In genomic region chr11:24629431-24629830, GRCm38 (mm10) we compare ENCODE assay signal across 21 mouse cellular contexts.
DNase-seq lines count a peak whose midpoint lies in the region; ATAC-seq and TF ChIP-seq lines count a peak whose summit lies in the region.
"Had no signal": no experiment of that assay in that cellular context is flagged by ENCODE, and none has a peak within 500 bp of the region (broad histone marks: within the 10 kb centered on the region; RNA-seq: fewer than 3 reads in every experiment).

No protein-coding gene starts in this region.

- H3K4me2 ChIP-seq in limb, embryonic 12.5 days: no peak overlapping the region
- no peak overlapping the region for H3K4me2 ChIP-seq in midbrain, postnatal 0 days (ENCODE audit: low read depth, low read length, poor library complexity, severe bottlenecking)
- H3K4me2 ChIP-seq: embryonic facial prominence, embryonic 12.5 days; forebrain, embryonic 15.5 days; hindbrain, embryonic 12.5 days; kidney, embryonic 15.5 days had no signal

- no peaks in the 10 kb centered on the region for H3K9me3 ChIP-seq in heart, embryonic 10.5 days
- H3K9me3 ChIP-seq in limb, embryonic 12.5 days: no peaks in the 10 kb centered on the region
- H3K9me3 ChIP-seq in limb, embryonic 10.5 days (replicated peaks): no peaks in the 10 kb centered on the region
- H3K9me3 ChIP-seq in midbrain, postnatal 0 days (ENCODE audit: low read length): no peaks in the 10 kb centered on the region
- H3K9me3 ChIP-seq: embryonic facial prominence, embryonic 12.5 days; forebrain, embryonic 15.5 days; G1E; hindbrain, embryonic 12.5 days; kidney, embryonic 15.5 days had no signal

- H3K9ac ChIP-seq in limb, embryonic 12.5 days (replicated peaks): no peak overlapping the region
- H3K9ac ChIP-seq in midbrain, postnatal 0 days (replicated peaks; ENCODE audit: low read length, poor library complexity, severe bottlenecking): no peak overlapping the region
- H3K9ac ChIP-seq: embryonic facial prominence, embryonic 12.5 days; forebrain, embryonic 15.5 days; hindbrain, embryonic 12.5 days; kidney, embryonic 15.5 days had no signal

- DNase-seq in heart, adult 18-20 months: peak; percentile 29 to 59
- no peak for DNase-seq in heart, embryonic 10.5 days (ENCODE audit: low spot score)
- DNase-seq in limb, embryonic 10.5 days (ENCODE audit: low spot score): no peak
- peak; percentile 8 to 13 for DNase-seq in heart, postnatal 10 days
- no peak for DNase-seq in embryo, embryonic 9.5 days (ENCODE audit: extremely low spot score)
- no peak for DNase-seq in midbrain, postnatal 0 days (ENCODE audit: low spot score)
- DNase-seq: adrenal gland, adult 8-10 months; adrenal gland, postnatal 36 days; cerebellum, adult 11 months; cerebellum, adult 8-10 months; cerebellum, postnatal 14 days; embryo, embryonic 11 days; gastrocnemius, postnatal 36 days had no signal

- no peaks in the 10 kb centered on the region for H3K4me1 ChIP-seq in heart, embryonic 10.5 days
- H3K4me1 ChIP-seq in limb, embryonic 12.5 days (replicated peaks): peaks cover 32% of the 10 kb centered on the region
- peaks cover 28% of the 10 kb centered on the region for H3K4me1 ChIP-seq in limb, embryonic 10.5 days
- no peaks in the 10 kb centered on the region for H3K4me1 ChIP-seq in midbrain, postnatal 0 days (ENCODE audit: insufficient read depth, low read length)
- H3K4me1 ChIP-seq: embryonic facial prominence, embryonic 12.5 days; hindbrain, embryonic 12.5 days had no signal

- no peak for ATAC-seq in limb, embryonic 12.5 days (ENCODE audit: insufficient number of reproducible peaks, insufficient read depth, low FRiP score, low TSS enrichment, low read depth)
- no peak for ATAC-seq in midbrain, postnatal 0 days (ENCODE audit: low FRiP score)
- ATAC-seq: forebrain, embryonic 15.5 days; hindbrain, embryonic 16.5 days; inflammation-experienced regulatory T-cells, adult 6 months had no signal

- TF ChIP-seq CTCF in midbrain, postnatal 0 days (IDR thresholded peaks at IDR 0.05): no peak

- no peaks in the 10 kb centered on the region; the same call in 1 of the 2 replicates for H3K27me3 ChIP-seq in heart, embryonic 10.5 days (ENCODE audit: insufficient read depth, poor library complexity, severe bottlenecking)
- no peaks in the 10 kb centered on the region; the same call in 1 of the 2 replicates for H3K27me3 ChIP-seq in limb, embryonic 12.5 days
- peaks cover 5% of the 10 kb centered on the region; the same call in 1 of the 2 replicates for H3K27me3 ChIP-seq in limb, embryonic 10.5 days (ENCODE audit: low read depth, poor library complexity, severe bottlenecking)
- H3K27me3 ChIP-seq in midbrain, postnatal 0 days (ENCODE audit: insufficient read depth, low read length): no peaks in the 10 kb centered on the region
- H3K27me3 ChIP-seq: embryonic facial prominence, embryonic 12.5 days; forebrain, embryonic 15.5 days; hindbrain, embryonic 12.5 days had no signal

- 47% methylated on average over 4 of the region's 4 CpGs for WGBS in heart, embryonic 10.5 days
- 35% methylated on average over 4 of the region's 4 CpGs for WGBS in limb, embryonic 12.5 days
- WGBS in limb, embryonic 10.5 days: 49% methylated on average over 4 of the region's 4 CpGs
- 82% methylated on average over 4 of the region's 4 CpGs for WGBS in midbrain, postnatal 0 days

- H3K27ac ChIP-seq in heart, embryonic 10.5 days: no peak overlapping the region
- H3K27ac ChIP-seq in limb, embryonic 12.5 days: peak overlapping the region; percentile 23; the same call in 1 of the 2 replicates
- no peak overlapping the region for H3K27ac ChIP-seq in limb, embryonic 10.5 days
- H3K27ac ChIP-seq in midbrain, postnatal 0 days (ENCODE audit: low read depth, low read length): no peak overlapping the region
- H3K27ac ChIP-seq: embryonic facial prominence, embryonic 12.5 days; hindbrain, embryonic 12.5 days; kidney, embryonic 15.5 days had no signal

- H3K4me3 ChIP-seq in heart, embryonic 10.5 days: no peak overlapping the region
- H3K4me3 ChIP-seq in limb, embryonic 12.5 days (replicated peaks): no peak overlapping the region
- H3K4me3 ChIP-seq in limb, embryonic 10.5 days: no peak overlapping the region
- H3K4me3 ChIP-seq in midbrain, postnatal 0 days (ENCODE audit: low read depth, low read length): no peak overlapping the region
- H3K4me3 ChIP-seq: embryonic facial prominence, embryonic 12.5 days; forebrain, embryonic 15.5 days; hindbrain, embryonic 12.5 days; kidney, embryonic 15.5 days had no signal

- no peaks in the 10 kb centered on the region for H3K36me3 ChIP-seq in heart, embryonic 10.5 days
- no peaks in the 10 kb centered on the region for H3K36me3 ChIP-seq in limb, embryonic 12.5 days
- H3K36me3 ChIP-seq in limb, embryonic 10.5 days: no peaks in the 10 kb centered on the region
- H3K36me3 ChIP-seq in midbrain, postnatal 0 days (ENCODE audit: insufficient read depth, low read length): no peaks in the 10 kb centered on the region
- H3K36me3 ChIP-seq: embryonic facial prominence, embryonic 12.5 days; forebrain, embryonic 15.5 days; G1E; hindbrain, embryonic 12.5 days; kidney, embryonic 15.5 days had no signal

- intact Hi-C loops in heart, postnatal 10 days (cut with DNase I): no loop called here

Comparison
In these comparisons a context has a peak if more than half of its experiments do, and no peak if none do; other contexts are left out.
1. DNase-seq: peak in heart, adult 18-20 months (2 of 2) and heart, postnatal 10 days (2 of 2); none in heart, embryonic 10.5 days (single experiment), limb, embryonic 10.5 days (single experiment), embryo, embryonic 9.5 days (single experiment) and midbrain, postnatal 0 days (single experiment).